Mouse (Mus musculus): Measurements from ENCODE around the gene Eno2. TPM values are rescaled to one million over a fixed set of nuclear protein-coding genes. Genes with fewer than 3 reads are reported as not detected.

Gene Eno2
- polyA plus RNA-seq, 1 experiment from 2014 or later, result 10.8 TPM

- peak overlapping the region; percentile 44 for H3K4me3 ChIP-seq (ENCODE audit: low read length)
- H3K27me3 ChIP-seq (ENCODE audit: control insufficient read depth, insufficient read depth, low read length), result peaks cover 6% of the 10 kb centered on the region; the same call in 1 of the 2 replicates
- H3K36me3 ChIP-seq (ENCODE audit: control insufficient read depth, insufficient read depth, low read length), result no peaks in the 10 kb centered on the region
- peak overlapping the region; percentile 63 for H3K4me2 ChIP-seq (replicated peaks; ENCODE audit: low read depth, low read length)
- H3K27ac ChIP-seq (ENCODE audit: low read depth, low read length), result no peak overlapping the region
- peaks cover 8% of the 10 kb centered on the region; the same call in 1 of the 2 replicates for H3K4me1 ChIP-seq (ENCODE audit: control insufficient read depth, insufficient read depth, low read length)
- no peaks in the 10 kb centered on the region for H3K9me3 ChIP-seq (ENCODE audit: control insufficient read depth, low read length)
- peak overlapping the region; percentile 19 for H3K9ac ChIP-seq (ENCODE audit: low read depth, low read length)
- no peak for ATAC-seq (ENCODE audit: low FRiP score, low TSS enrichment)
- whole genome bisulfite sequencing, result 5% methylated on average over 10 of the region's 10 CpGs
These were observed 10.5 kb upstream of the Eno2 start for GRCm38 (mm10) chr6:124779984-124780416.

- peak within 1 kb of the TSS; percentile 19 for H3K9ac ChIP-seq (ENCODE audit: low read depth, low read length)
- peak within 1 kb of the TSS; percentile 63 for H3K4me2 ChIP-seq (replicated peaks; ENCODE audit: low read depth, low read length)
- no peak within 1 kb of the TSS for H3K27ac ChIP-seq (ENCODE audit: low read depth, low read length)
- WGBS, result 3% methylated on average over 23 of the region's 23 CpGs
- no peaks in the 10 kb centered on the region for H3K36me3 ChIP-seq (ENCODE audit: control insufficient read depth, insufficient read depth, low read length)
- H3K4me1 ChIP-seq (ENCODE audit: control insufficient read depth, insufficient read depth, low read length), result peaks cover 8% of the 10 kb centered on the region; the same call in 1 of the 2 replicates
- peak within 1 kb of the TSS; percentile 44 for H3K4me3 ChIP-seq (ENCODE audit: low read length)
- peaks cover 6% of the 10 kb centered on the region; the same call in 1 of the 2 replicates for H3K27me3 ChIP-seq (ENCODE audit: control insufficient read depth, insufficient read depth, low read length)
- no peaks in the 10 kb centered on the region for H3K9me3 ChIP-seq (ENCODE audit: control insufficient read depth, low read length)
- peak; percentile 45; the same call in 1 of the 2 replicates for ATAC-seq (ENCODE audit: low FRiP score, low TSS enrichment)
These were observed 9.9 kb upstream of the Eno2 start, which contains the start of gene Lrrc23 for GRCm38 (mm10) chr6:124779222-124779983. Gene Lrrc23 (minus strand): TSS chr6:124779727.

GRCm38 (mm10) chr6:124770511-124770910, 1.0 kb upstream of the Eno2 start:
- no peaks in the 10 kb centered on the region for H3K36me3 ChIP-seq (ENCODE audit: control insufficient read depth, insufficient read depth, low read length)
- 81% methylated on average over 15 of the region's 15 CpGs for WGBS
- no peak overlapping the region for H3K9ac ChIP-seq (ENCODE audit: low read depth, low read length)
- peaks cover 26% of the 10 kb centered on the region for H3K4me1 ChIP-seq (ENCODE audit: control insufficient read depth, insufficient read depth, low read length)
- H3K27ac ChIP-seq (ENCODE audit: low read depth, low read length), result no peak overlapping the region
- no peaks in the 10 kb centered on the region for H3K27me3 ChIP-seq (ENCODE audit: control insufficient read depth, insufficient read depth, low read length)
- no peaks in the 10 kb centered on the region for H3K9me3 ChIP-seq (ENCODE audit: control insufficient read depth, low read length)
- no peak overlapping the region for H3K4me2 ChIP-seq (replicated peaks; ENCODE audit: low read depth, low read length)
- ATAC-seq (ENCODE audit: low FRiP score, low TSS enrichment), result no peak
- H3K4me3 ChIP-seq (ENCODE audit: low read length), result no peak overlapping the region

- H3K9ac ChIP-seq (ENCODE audit: low read depth, low read length), result peak overlapping the region; percentile 58; the same call in 1 of the 2 replicates
- WGBS, result 34% methylated on average over 7 of the region's 7 CpGs
These were observed 540 bp upstream of the Eno2 start for GRCm38 (mm10) chr6:124770013-124770412.

GRCm38 (mm10) chr6:124768704-124769044, 799 bp downstream of the Eno2 start:
- 4% methylated on average over 9 of the region's 9 CpGs for WGBS
- Histone ChIP-seq H3K9ac (ENCODE audit: low read depth, low read length) (peak overlapping the region; percentile 58; the same call in 1 of the 2 replicates), H3K27ac (ENCODE audit: low read depth, low read length) (no peak overlapping the region)

More at GRCm38 (mm10) chr6:124770013-124770412, 540 bp upstream of the Eno2 start:
- peak overlapping the region; percentile 94 for H3K4me2 ChIP-seq (replicated peaks; ENCODE audit: low read depth, low read length)
- H3K27ac ChIP-seq (ENCODE audit: low read depth, low read length), result no peak overlapping the region
- peaks cover 26% of the 10 kb centered on the region for H3K4me1 ChIP-seq (ENCODE audit: control insufficient read depth, insufficient read depth, low read length)
- peak overlapping the region; percentile 50 for H3K4me3 ChIP-seq (ENCODE audit: low read length)
- H3K27me3 ChIP-seq (ENCODE audit: control insufficient read depth, insufficient read depth, low read length), result no peaks in the 10 kb centered on the region
- ATAC-seq (ENCODE audit: low FRiP score, low TSS enrichment), result no peak
- H3K36me3 ChIP-seq (ENCODE audit: control insufficient read depth, insufficient read depth, low read length), result no peaks in the 10 kb centered on the region
- no peaks in the 10 kb centered on the region for H3K9me3 ChIP-seq (ENCODE audit: control insufficient read depth, low read length)

GRCm38 (mm10) chr6:124767920-124768703, 1.4 kb downstream of the Eno2 start:
- 24% methylated on average over 18 of the region's 19 CpGs for WGBS
- peak overlapping the region; percentile 25; the same call in 1 of the 2 replicates for H3K27ac ChIP-seq (ENCODE audit: low read depth, low read length)

More at GRCm38 (mm10) chr6:124768704-124769044, 799 bp downstream of the Eno2 start:
- Histone ChIP-seq H3K27me3 (ENCODE audit: control insufficient read depth, insufficient read depth, low read length) (no peaks in the 10 kb centered on the region), H3K4me1 (ENCODE audit: control insufficient read depth, insufficient read depth, low read length) (peaks cover 26% of the 10 kb centered on the region), H3K4me3 (ENCODE audit: low read length) (peak overlapping the region; percentile 50), H3K4me2 (replicated peaks; ENCODE audit: low read depth, low read length) (peak overlapping the region; percentile 94), H3K9me3 (ENCODE audit: control insufficient read depth, low read length) (no peaks in the 10 kb centered on the region), H3K36me3 (ENCODE audit: control insufficient read depth, insufficient read depth, low read length) (no peaks in the 10 kb centered on the region)
- peak; percentile 13; the same call in 1 of the 2 replicates for ATAC-seq (ENCODE audit: low FRiP score, low TSS enrichment)

GRCm38 (mm10) chr6:124767536-124767919, 1.9 kb downstream of the Eno2 start:
- Histone ChIP-seq H3K9ac (ENCODE audit: low read depth, low read length) (peak overlapping the region; percentile 28; the same call in 1 of the 2 replicates), H3K27me3 (ENCODE audit: control insufficient read depth, insufficient read depth, low read length) (no peaks in the 10 kb centered on the region), H3K9me3 (ENCODE audit: control insufficient read depth, low read length) (no peaks in the 10 kb centered on the region), H3K4me1 (ENCODE audit: control insufficient read depth, insufficient read depth, low read length) (peaks cover 26% of the 10 kb centered on the region), H3K36me3 (ENCODE audit: control insufficient read depth, insufficient read depth, low read length) (no peaks in the 10 kb centered on the region), H3K4me2 (replicated peaks; ENCODE audit: low read depth, low read length) (peak overlapping the region; percentile 94), H3K4me3 (ENCODE audit: low read length) (peak overlapping the region; percentile 10; the same call in 1 of the 2 replicates), H3K27ac (ENCODE audit: low read depth, low read length) (peak overlapping the region; percentile 25; the same call in 1 of the 2 replicates)
- no peak for ATAC-seq (ENCODE audit: low FRiP score, low TSS enrichment)
- WGBS, result 32% methylated on average over 4 of the region's 4 CpGs

More at GRCm38 (mm10) chr6:124767920-124768703, 1.4 kb downstream of the Eno2 start:
- no peaks in the 10 kb centered on the region for H3K9me3 ChIP-seq (ENCODE audit: control insufficient read depth, low read length)
- H3K27me3 ChIP-seq (ENCODE audit: control insufficient read depth, insufficient read depth, low read length), result no peaks in the 10 kb centered on the region
- ATAC-seq (ENCODE audit: low FRiP score, low TSS enrichment), result peak; percentile 56
- H3K9ac ChIP-seq (ENCODE audit: low read depth, low read length), result peak overlapping the region; percentile 58
- H3K36me3 ChIP-seq (ENCODE audit: control insufficient read depth, insufficient read depth, low read length), result no peaks in the 10 kb centered on the region
- H3K4me1 ChIP-seq (ENCODE audit: control insufficient read depth, insufficient read depth, low read length), result peaks cover 26% of the 10 kb centered on the region
- peak overlapping the region; percentile 50 for H3K4me3 ChIP-seq (ENCODE audit: low read length)
- peak overlapping the region; percentile 94 for H3K4me2 ChIP-seq (replicated peaks; ENCODE audit: low read depth, low read length)

- ATAC-seq (ENCODE audit: low FRiP score, low TSS enrichment), result no peak
- H3K9me3 ChIP-seq (ENCODE audit: control insufficient read depth, low read length), result no peaks in the 10 kb centered on the region
- no peaks in the 10 kb centered on the region for H3K36me3 ChIP-seq (ENCODE audit: control insufficient read depth, insufficient read depth, low read length)
- no peak overlapping the region for H3K4me2 ChIP-seq (replicated peaks; ENCODE audit: low read depth, low read length)
- no peak overlapping the region for H3K9ac ChIP-seq (ENCODE audit: low read depth, low read length)
- no peak overlapping the region for H3K4me3 ChIP-seq (ENCODE audit: low read length)
- H3K27me3 ChIP-seq (ENCODE audit: control insufficient read depth, insufficient read depth, low read length), result no peaks in the 10 kb centered on the region
- H3K4me1 ChIP-seq (ENCODE audit: control insufficient read depth, insufficient read depth, low read length), result peaks cover 26% of the 10 kb centered on the region
- 90% methylated on average over 7 of the region's 7 CpGs for WGBS
- no peak overlapping the region for H3K27ac ChIP-seq (ENCODE audit: low read depth, low read length)
These were observed 3.5 kb downstream of the Eno2 start for GRCm38 (mm10) chr6:124765951-124766350.
